Mouse (Mus musculus) Muller cell, postnatal 12 days (primary cell): ENCODE measurements around the gene Gga2.
A peak's percentile ranks its signal among the peaks of the same experiment; 100 is the strongest.

Experiments used
- DNase-seq: peaks from one replicate; pipeline ENCODE4 v3.0.0-alpha.2; 2015; ENCODE audit errors: inconsistent ontology term

Gga2 gene

GRCm38 (mm10) chr7:122020667-122021354 lies at the start of gene Gga2:
Gene Gga2, minus strand, starts transcription at chr7:122021222.
- DNase-seq: peak; percentile 88

GRCm38 (mm10) chr7:122067517-122068381 lies 46.7 kb upstream of the Gga2 start:
- DNase-seq: peak; percentile 33

GRCm38 (mm10) chr7:122066945-122067516 lies 46.0 kb upstream of the Gga2 start, which contains the start of the genes Ubfd1 and Ears2:
Gene Ubfd1, plus strand, starts transcription at chr7:122067175.
Gene Ears2, minus strand, starts transcription at chr7:122067263.
- DNase-seq: peak; percentile 99

- DNase-seq: no peak
Observed at GRCm38 (mm10) chr7:122066102-122066944, 45.3 kb upstream of the Gga2 start.

GRCm38 (mm10) chr7:122065656-122066055 lies 44.6 kb upstream of the Gga2 start:
- DNase-seq: no peak

- no peak for DNase-seq
Observed at GRCm38 (mm10) chr7:122056633-122057032, 35.6 kb upstream of the Gga2 start.

- DNase-seq: no peak
Observed at GRCm38 (mm10) chr7:122050834-122051233, 29.8 kb upstream of the Gga2 start.

- no peak for DNase-seq
Observed at GRCm38 (mm10) chr7:122048191-122048590, 27.2 kb upstream of the Gga2 start.

- no peak for DNase-seq
Observed at GRCm38 (mm10) chr7:122046813-122047212, 25.8 kb upstream of the Gga2 start.

GRCm38 (mm10) chr7:122045711-122046110 lies 24.7 kb upstream of the Gga2 start:
- DNase-seq: no peak

GRCm38 (mm10) chr7:122045181-122045634 lies 24.2 kb upstream of the Gga2 start:
- DNase-seq: peak; percentile 6

GRCm38 (mm10) chr7:122044106-122044505 lies 23.1 kb upstream of the Gga2 start:
- no peak for DNase-seq

- DNase-seq: no peak
Observed at GRCm38 (mm10) chr7:122034348-122034747, 13.3 kb upstream of the Gga2 start.

- no peak for DNase-seq
Observed at GRCm38 (mm10) chr7:122033371-122033770, 12.3 kb upstream of the Gga2 start.

GRCm38 (mm10) chr7:122022131-122022530 lies 1.1 kb upstream of the Gga2 start:
- no peak for DNase-seq

GRCm38 (mm10) chr7:122020273-122020666 lies 752 bp downstream of the Gga2 start:
- no peak for DNase-seq

- no peak for DNase-seq
Observed at GRCm38 (mm10) chr7:122018978-122019377, 2.0 kb downstream of the Gga2 start.

GRCm38 (mm10) chr7:122018247-122018646 lies 2.8 kb downstream of the Gga2 start:
- DNase-seq: no peak

- no peak for DNase-seq
Observed at GRCm38 (mm10) chr7:122015734-122016133, 5.3 kb downstream of the Gga2 start.

- DNase-seq: peak; percentile 31
Observed at GRCm38 (mm10) chr7:122015105-122015504, 5.9 kb downstream of the Gga2 start.

GRCm38 (mm10) chr7:122012949-122013348 lies 8.1 kb downstream of the Gga2 start:
- no peak for DNase-seq
